Mouse (Mus musculus) adrenal gland (tissue): ENCODE measurements at regions not wholly inside any gene's neighbourhood (a gene's known extent, or its start where the extent isn't known, plus 50 kb on each side); places are given as distances from the start of the nearest gene placed in this dataset.

Source experiments
- intact Hi-C: fragments of 180-260 bp; cut with DNase I; formaldehyde crosslinking; loops from one replicate; pipeline ENCODE4 v1.15.1; 2025

GRCm38 (mm10) chrX:97434327-97434726, 57.3 kb upstream of the Eda2r start:
- intact Hi-C loops = loop anchor here (10.0 kb wide), 1 partner anchor 1180 kb away; no protein-coding TSS in a partner anchor

- intact Hi-C loops = loop anchor here (2.0 to 10.0 kb wide), 2 partner anchors 531 to 1183 kb away; no protein-coding TSS in a partner anchor
These were observed 54.4 kb upstream of the Eda2r start for GRCm38 (mm10) chrX:97431391-97431803.
